Mouse (Mus musculus): Measurements from ENCODE around the gene Pde4b.

GRCm38 (mm10) chr4:102572031-102572430 is 484.7 kb downstream of the Pde4b start:
- TF ChIP-seq CTCF (conservative IDR thresholded peaks at IDR 0.05; ENCODE audit: insufficient read depth, insufficient read length, low read depth, low read length) = no peak
- TF ChIP-seq POLR2A (IDR thresholded peaks at IDR 0.05; ENCODE audit: low read depth, low read length) = no peak

Data from kidney, adult 2 months (tissue).